Mouse (Mus musculus): ENCODE results near the gene Mmp14. TPM values are rescaled to one million over a fixed set of nuclear protein-coding genes. Genes with fewer than 3 reads are reported as not detected.
A peak's percentile ranks its signal among the peaks of the same experiment; 100 is the strongest.

The Mmp14 gene
- total RNA-seq, 2 experiments from 2014 or later = 115 to 167 TPM

GRCm38 (mm10) chr14:54475941-54476844 is 44.8 kb downstream of the Mmp14 start, which contains the start of gene Rem2:
Gene Rem2 (plus strand): TSS chr14:54476100.
- DNase-seq = peak; percentile 14

- DNase-seq = no peak
Observed at GRCm38 (mm10) chr14:54477172-54477909, 45.9 kb downstream of the Mmp14 start.

GRCm38 (mm10) chr14:54479451-54479920 is 48.1 kb downstream of the Mmp14 start:
- DNase-seq = peak; percentile 14

- no peak for DNase-seq
Observed at GRCm38 (mm10) chr14:54480673-54481072, 49.3 kb downstream of the Mmp14 start.

GRCm38 (mm10) chr14:54481402-54481801 is 50.0 kb downstream of the Mmp14 start:
- DNase-seq = no peak

GRCm38 (mm10) chr14:54482498-54482897 is 51.1 kb downstream of the Mmp14 start:
- no peak for DNase-seq

GRCm38 (mm10) chr14:54485899-54486298 is 54.5 kb downstream of the Mmp14 start:
- no peak for DNase-seq

GRCm38 (mm10) chr14:54487732-54488131 is 56.3 kb downstream of the Mmp14 start:
- DNase-seq = no peak

GRCm38 (mm10) chr14:54488350-54488749 is 56.9 kb downstream of the Mmp14 start:
- DNase-seq = no peak

GRCm38 (mm10) chr14:54492345-54493131 is 61.1 kb downstream of the Mmp14 start:
- no peak for DNase-seq

- DNase-seq = no peak
Observed at GRCm38 (mm10) chr14:54493236-54493635, 61.8 kb downstream of the Mmp14 start.

GRCm38 (mm10) chr14:54494234-54494633 is 62.8 kb downstream of the Mmp14 start:
- DNase-seq = peak; percentile 69

Other genes starting within 250 kb of the Mmp14 start
- 10 to 100 TPM; 75.9 to 77.3 TPM for gene Dad1, start 177.5 kb upstream of the Mmp14 start, total RNA-seq (2021)
- 10 to 100 TPM; 23.2 to 24.8 TPM for gene Abhd4, start 177.4 kb upstream of the Mmp14 start, total RNA-seq (2021)
- gene Olfr49, start 146.7 kb upstream of the Mmp14 start, total RNA-seq (2021) = not detected
- 10 to 100 TPM; 64.1 to 65.5 TPM for gene Oxa1l, start 70.8 kb upstream of the Mmp14 start, total RNA-seq (2021)
- gene Slc7a7, start 13.8 kb upstream of the Mmp14 start, total RNA-seq (2021) = 1 to 10 TPM; 3.1 to 5.5 TPM
- gene Mrpl52, start 4.7 kb upstream of the Mmp14 start, total RNA-seq (2021) = 100 to 1,000 TPM; 141 to 159 TPM
- 10 to 100 TPM; 36.3 to 39.5 TPM for gene Lrp10, start 32.5 kb downstream of the Mmp14 start, total RNA-seq (2021)
- gene Rem2, start 44.5 kb downstream of the Mmp14 start, total RNA-seq (2021) = under 1 TPM in 1 of 2 experiments, not detected in 1; 0.14 TPM
- gene Prmt5, start 85.9 kb downstream of the Mmp14 start, total RNA-seq (2021) = 10 to 100 TPM; 32.8 to 35.3 TPM
- 10 to 100 TPM in 1 of 2 experiments, 1 to 10 TPM in 1; 9.2 to 10.7 TPM for gene Haus4, start 123.0 kb downstream of the Mmp14 start, total RNA-seq (2021)
- 1 to 10 TPM; 7.5 to 9.9 TPM for gene Ajuba, start 145.9 kb downstream of the Mmp14 start, total RNA-seq (2021)
- 1 to 10 TPM; 3.1 to 5.1 TPM for gene 4931414P19Rik, start 174.4 kb downstream of the Mmp14 start, total RNA-seq (2021)
- 100 to 1,000 TPM; 183 to 207 TPM for gene Psmb5, start 186.4 kb downstream of the Mmp14 start, total RNA-seq (2021)
- gene Psmb11, start 189.8 kb downstream of the Mmp14 start, total RNA-seq (2021) = not detected
- gene Gm17606, start 209.3 kb downstream of the Mmp14 start, total RNA-seq (2021) = not detected
- gene Cdh24, start 209.8 kb downstream of the Mmp14 start, total RNA-seq (2021) = 1 to 10 TPM in 1 of 2 experiments, under 1 TPM in 1; 0.96 to 1.8 TPM